Mouse (Mus musculus) stomach, postnatal 0 days (tissue): ENCODE results near the gene Mycbp2.

Experiments used
- CTCF ChIP-seq: IDR thresholded peaks from 2 replicates; pipeline ENCODE4 v1.5.1; 2016; ENCODE audit warnings: antibody characterized with exemption, low read depth, mild to moderate bottlenecking, moderate library complexity
- EP300 ChIP-seq: optimal IDR thresholded peaks from 2 replicates; pipeline ENCODE3; 2016; ENCODE audit warnings: antibody characterized with exemption

DNA sequence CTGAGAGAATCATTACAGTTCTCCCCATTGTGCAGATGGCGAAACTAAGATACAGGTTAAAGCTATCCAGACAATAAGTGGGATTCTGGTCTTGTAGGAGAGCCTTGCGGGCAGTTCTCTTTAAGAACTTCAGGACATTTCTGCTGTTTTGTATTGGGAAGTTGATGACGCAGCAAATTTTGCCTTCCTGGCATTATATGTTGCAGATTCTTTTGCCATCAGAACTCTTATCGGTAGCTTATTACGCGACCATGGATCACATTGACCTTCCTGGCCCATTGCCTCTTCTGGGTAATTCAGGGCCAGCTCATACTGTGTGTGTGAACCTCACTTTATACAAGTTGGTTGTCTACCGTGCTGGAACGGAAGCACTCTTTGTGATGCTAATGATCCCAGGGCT is 272.8 kb downstream of the Mycbp2 start:
- TF ChIP-seq CTCF (no peak), EP300 (no peak)
